Mouse (Mus musculus): ENCODE measurements at regions not wholly inside any gene's neighbourhood (a gene's known extent, or its start where the extent isn't known, plus 50 kb on each side); places are given as distances from the start of the nearest gene placed in this dataset.

DNA sequence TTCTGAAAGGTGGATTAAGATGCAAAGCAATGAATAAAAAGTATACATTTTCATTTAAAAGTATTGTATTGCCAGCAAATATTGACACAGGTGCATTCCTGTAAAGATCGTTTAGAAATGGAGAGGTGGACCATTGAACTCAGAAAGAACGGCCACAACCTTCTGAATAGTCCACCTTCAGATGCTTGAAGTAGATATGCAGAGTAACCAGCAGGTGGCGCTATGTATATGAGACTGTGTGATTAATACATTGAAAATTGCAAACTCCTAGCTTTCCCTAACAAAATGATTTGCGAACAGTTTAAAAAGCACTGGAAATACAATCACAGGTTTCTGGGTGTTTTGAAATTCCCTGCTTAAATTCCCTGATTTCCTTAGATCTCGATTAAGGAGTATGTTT is 112.2 kb downstream of the 4933402N22Rik start:
- TF ChIP-seq CTCF (IDR thresholded peaks at IDR 0.05; ENCODE audit: borderline replicate concordance, extremely low read depth, insufficient read depth, insufficient read length) (peak; percentile 54; the same call in 1 of the 2 replicates), POLR2A (IDR thresholded peaks at IDR 0.05; ENCODE audit: borderline replicate concordance, extremely low read depth, insufficient read depth, insufficient read length, poor library complexity, severe bottlenecking) (no peak)
